Mouse (Mus musculus): ENCODE results near the gene Creb3.

DNA sequence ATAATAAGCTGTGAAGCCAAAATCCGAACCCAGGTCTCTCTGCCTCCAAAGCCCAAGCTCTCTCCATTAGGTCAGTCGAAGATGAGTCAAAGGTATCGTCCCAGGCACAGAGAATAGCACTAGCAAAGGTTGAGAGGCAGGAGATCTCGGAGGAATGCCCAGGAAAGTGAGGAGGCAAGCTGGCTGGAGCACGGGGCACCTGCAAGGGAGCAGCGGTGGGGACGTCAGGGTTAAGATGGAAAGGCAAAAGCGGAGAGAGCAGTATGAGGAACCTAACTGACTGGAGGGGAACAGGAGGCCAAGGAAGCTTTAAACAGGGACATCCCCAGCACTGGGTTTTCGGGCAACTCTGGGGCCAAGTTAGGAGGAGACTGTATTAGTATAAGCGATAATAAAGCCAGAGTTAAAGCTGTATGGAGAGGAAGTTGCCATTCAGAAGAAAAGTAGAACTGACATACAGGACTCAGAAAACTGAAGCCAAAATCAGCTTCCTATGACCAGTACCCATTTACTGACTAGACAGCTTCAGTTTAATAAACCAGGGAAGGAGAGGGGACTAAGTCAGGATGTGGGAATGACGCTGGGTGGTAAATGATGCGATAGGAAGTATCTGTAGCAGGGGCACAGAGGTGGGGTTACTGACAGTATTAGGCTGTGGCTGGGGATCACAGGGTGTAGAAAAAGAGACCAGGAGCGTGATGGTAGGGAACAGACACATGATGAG, 2.5 kb upstream of the Creb3 start:
- TF ChIP-seq CTCF (IDR thresholded peaks at IDR 0.05; ENCODE audit: low read depth) (no peak), EP300 (IDR thresholded peaks at IDR 0.05; ENCODE audit: low read depth) (no peak)
